Mouse (Mus musculus): ENCODE measurements around the gene Cenph. TPM values are rescaled to one million over a fixed set of nuclear protein-coding genes. Genes with fewer than 3 reads are reported as not detected.
"Not testable (repeated sequence)": the region's sequence is repeated elsewhere in the genome, so short reads cannot be mapped to it uniquely, and the experiment has no call there.

Gene Cenph
- total and polyA plus RNA-seq, 2 experiments from 2014 or later, result 2.2 to 4.3 TPM

GRCm38 (mm10) chr13:100744036-100744744 lies 31.5 kb downstream of the Cenph start, which contains the start of gene Mrps36:
Gene Mrps36, minus strand, starts transcription at chr13:100744659.
- peak; percentile 95 for DNase-seq (ENCODE audit: low spot score)
- Histone ChIP-seq H3K9me3 (ENCODE audit: low read length) (no peaks in the 10 kb centered on the region), H3K9ac (replicated peaks; ENCODE audit: low read length, poor library complexity, severe bottlenecking) (peak within 1 kb of the TSS; percentile 77), H3K27ac (ENCODE audit: low read depth, low read length) (peak within 1 kb of the TSS; percentile 94), H3K36me3 (ENCODE audit: insufficient read depth, low read length) (no peaks in the 10 kb centered on the region), H3K4me1 (ENCODE audit: insufficient read depth, low read length) (peaks cover 4% of the 10 kb centered on the region; the same call in 1 of the 2 replicates), H3K4me3 (ENCODE audit: low read depth, low read length) (peak within 1 kb of the TSS; percentile 62), H3K27me3 (ENCODE audit: insufficient read depth, low read length) (no peaks in the 10 kb centered on the region), H3K4me2 (ENCODE audit: low read depth, low read length, poor library complexity, severe bottlenecking) (peak within 1 kb of the TSS; percentile 59)
- TF ChIP-seq CTCF (IDR thresholded peaks at IDR 0.05), result peak; percentile 20; the same call in 1 of the 2 replicates
- peak; percentile 97 for ATAC-seq (ENCODE audit: low FRiP score)
- WGBS, result under 1% methylated on average over 52 of the region's 52 CpGs

- no peaks in the 10 kb centered on the region for H3K9me3 ChIP-seq (ENCODE audit: low read length)
- no peaks in the 10 kb centered on the region for H3K36me3 ChIP-seq (ENCODE audit: insufficient read depth, low read length)
- WGBS, result 65% methylated on average over 11 of the region's 11 CpGs
- ATAC-seq (ENCODE audit: low FRiP score) (peak; percentile 38), DNase-seq (ENCODE audit: low spot score) (no peak)
- no peaks in the 10 kb centered on the region for H3K27me3 ChIP-seq (ENCODE audit: insufficient read depth, low read length)
- TF ChIP-seq CTCF (IDR thresholded peaks at IDR 0.05), result no peak
- peaks cover 4% of the 10 kb centered on the region; the same call in 1 of the 2 replicates for H3K4me1 ChIP-seq (ENCODE audit: insufficient read depth, low read length)
- peak overlapping the region; percentile 94 for H3K27ac ChIP-seq (ENCODE audit: low read depth, low read length)
- H3K9ac ChIP-seq (replicated peaks; ENCODE audit: low read length, poor library complexity, severe bottlenecking), result peak overlapping the region; percentile 77
- peak overlapping the region; percentile 62 for H3K4me3 ChIP-seq (ENCODE audit: low read depth, low read length)
- H3K4me2 ChIP-seq (ENCODE audit: low read depth, low read length, poor library complexity, severe bottlenecking), result peak overlapping the region; percentile 59
These were observed 32.2 kb downstream of the Cenph start for GRCm38 (mm10) chr13:100743346-100744035.

DNA sequence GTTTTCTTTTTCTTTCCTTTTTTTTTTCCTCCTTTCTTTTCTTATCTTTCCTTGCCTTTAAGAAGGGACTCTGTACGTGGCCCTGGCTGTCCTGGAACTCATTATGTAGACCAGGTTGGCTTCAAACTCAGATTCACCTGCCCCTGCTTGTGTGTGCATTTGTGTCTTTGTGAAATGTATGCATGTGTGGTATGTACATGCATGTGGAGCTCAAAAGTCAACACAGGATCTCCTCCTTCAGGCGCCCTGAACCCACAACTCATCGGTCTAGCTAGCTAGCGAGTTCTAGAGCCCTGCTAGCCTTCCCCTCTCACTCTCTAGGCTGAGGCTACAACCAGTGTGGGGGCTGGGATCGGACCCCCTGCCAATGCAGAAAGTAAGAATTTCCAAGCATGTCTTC lies 32.9 kb downstream of the Cenph start:
- no peak overlapping the region for H3K4me3 ChIP-seq (ENCODE audit: low read depth, low read length)
- H3K27me3 ChIP-seq (ENCODE audit: insufficient read depth, low read length), result no peaks in the 10 kb centered on the region
- H3K9ac ChIP-seq (replicated peaks; ENCODE audit: low read length, poor library complexity, severe bottlenecking), result no peak overlapping the region
- no peaks in the 10 kb centered on the region for H3K9me3 ChIP-seq (ENCODE audit: low read length)
- H3K4me2 ChIP-seq (ENCODE audit: low read depth, low read length, poor library complexity, severe bottlenecking), result no peak overlapping the region
- no peak for ATAC-seq (ENCODE audit: low FRiP score)
- H3K4me1 ChIP-seq (ENCODE audit: insufficient read depth, low read length), result peaks cover 4% of the 10 kb centered on the region; the same call in 1 of the 2 replicates
- no peaks in the 10 kb centered on the region; the same call in 1 of the 2 replicates for H3K36me3 ChIP-seq (ENCODE audit: insufficient read depth, low read length)
- TF ChIP-seq CTCF (IDR thresholded peaks at IDR 0.05), result no peak
- 92% methylated on average over 5 of the region's 5 CpGs for WGBS
- H3K27ac ChIP-seq (ENCODE audit: low read depth, low read length), result no peak overlapping the region
- DNase-seq (ENCODE audit: low spot score), result no peak

GRCm38 (mm10) chr13:100732756-100733155 lies 42.9 kb downstream of the Cenph start:
- WGBS, result 98% methylated on average over 2 of the region's 2 CpGs
- Histone ChIP-seq H3K4me2 (ENCODE audit: low read depth, low read length, poor library complexity, severe bottlenecking) (no peak overlapping the region), H3K4me1 (ENCODE audit: insufficient read depth, low read length) (peaks cover 6% of the 10 kb centered on the region; the same call in 1 of the 2 replicates), H3K27ac (ENCODE audit: low read depth, low read length) (no peak overlapping the region), H3K36me3 (ENCODE audit: insufficient read depth, low read length) (peaks cover 7% of the 10 kb centered on the region; the same call in 1 of the 2 replicates), H3K9ac (replicated peaks; ENCODE audit: low read length, poor library complexity, severe bottlenecking) (no peak overlapping the region), H3K4me3 (ENCODE audit: low read depth, low read length) (no peak overlapping the region), H3K9me3 (ENCODE audit: low read length) (no peaks in the 10 kb centered on the region), H3K27me3 (ENCODE audit: insufficient read depth, low read length) (no peaks in the 10 kb centered on the region)
- no peak for ATAC-seq (ENCODE audit: low FRiP score)
- DNase-seq (ENCODE audit: low spot score), result no peak
- TF ChIP-seq CTCF (IDR thresholded peaks at IDR 0.05), result no peak

- H3K27me3 ChIP-seq (ENCODE audit: insufficient read depth, low read length); H3K4me1 ChIP-seq (ENCODE audit: insufficient read depth, low read length); H3K27ac ChIP-seq (ENCODE audit: low read depth, low read length); H3K9me3 ChIP-seq (ENCODE audit: low read length); ATAC-seq (ENCODE audit: low FRiP score); DNase-seq (ENCODE audit: low spot score); H3K4me3 ChIP-seq (ENCODE audit: low read depth, low read length); H3K36me3 ChIP-seq (ENCODE audit: insufficient read depth, low read length); H3K9ac ChIP-seq (replicated peaks; ENCODE audit: low read length, poor library complexity, severe bottlenecking): not testable (repeated sequence)
- TF ChIP-seq CTCF (IDR thresholded peaks at IDR 0.05), result 0 out of 2 replicates have a peak, but pooled peaks have one; percentile 27
- 89% methylated on average over 5 of the region's 6 CpGs for WGBS
- peak overlapping the region; percentile 85; the same call in 1 of the 2 replicates for H3K4me2 ChIP-seq (ENCODE audit: low read depth, low read length, poor library complexity, severe bottlenecking)
These were observed 44.1 kb downstream of the Cenph start for GRCm38 (mm10) chr13:100731462-100732046.
